Mouse (Mus musculus): Measurements from ENCODE around the gene Masp1.
A peak's percentile ranks its signal among the peaks of the same experiment; 100 is the strongest.

The Masp1 gene

GRCm38 (mm10) chr16:23458906-23459588, 61.6 kb downstream of the Masp1 start:
- DNase-seq (ENCODE audit: low spot score): no peak

- DNase-seq (ENCODE audit: low spot score): no peak
Measured at GRCm38 (mm10) chr16:23457338-23457737, 63.3 kb downstream of the Masp1 start.

- no peak for DNase-seq (ENCODE audit: low spot score)
Measured at GRCm38 (mm10) chr16:23456534-23456933, 64.1 kb downstream of the Masp1 start.

- no peak for DNase-seq (ENCODE audit: low spot score)
Measured at GRCm38 (mm10) chr16:23454376-23454775, 66.2 kb downstream of the Masp1 start.

- peak; percentile 45 for DNase-seq (ENCODE audit: low spot score)
Measured at GRCm38 (mm10) chr16:23452476-23452875, 68.1 kb downstream of the Masp1 start.

GRCm38 (mm10) chr16:23450816-23451215, 69.8 kb downstream of the Masp1 start:
- DNase-seq (ENCODE audit: low spot score): no peak

- no peak for DNase-seq (ENCODE audit: low spot score)
Measured at GRCm38 (mm10) chr16:23449946-23450345, 70.7 kb downstream of the Masp1 start.

- no peak for DNase-seq (ENCODE audit: low spot score)
Measured at GRCm38 (mm10) chr16:23444231-23444630, 76.4 kb downstream of the Masp1 start.

- no peak for DNase-seq (ENCODE audit: low spot score)
Measured at GRCm38 (mm10) chr16:23437404-23438166, 83.0 kb downstream of the Masp1 start.

- no peak for DNase-seq (ENCODE audit: low spot score)
Measured at GRCm38 (mm10) chr16:23429991-23430390, 90.6 kb downstream of the Masp1 start.

GRCm38 (mm10) chr16:23428647-23429319, 91.8 kb downstream of the Masp1 start, which contains the start of gene Rtp1:
TSS of gene Rtp1 (plus strand) at chr16:23429133.
- no peak for DNase-seq (ENCODE audit: low spot score)

- no peak for DNase-seq (ENCODE audit: low spot score)
Measured at GRCm38 (mm10) chr16:23427701-23428100, 92.9 kb downstream of the Masp1 start.

GRCm38 (mm10) chr16:23423825-23424224, 96.8 kb downstream of the Masp1 start:
- DNase-seq (ENCODE audit: low spot score): no peak

- no peak for DNase-seq (ENCODE audit: low spot score)
Measured at GRCm38 (mm10) chr16:23419565-23420085, 101.0 kb downstream of the Masp1 start.

GRCm38 (mm10) chr16:23417456-23418240, 103.0 kb downstream of the Masp1 start:
- DNase-seq (ENCODE audit: low spot score): no peak

- DNase-seq (ENCODE audit: low spot score): no peak
Measured at GRCm38 (mm10) chr16:23416657-23417293, 103.8 kb downstream of the Masp1 start.

- no peak for DNase-seq (ENCODE audit: low spot score)
Measured at GRCm38 (mm10) chr16:23416261-23416656, 104.4 kb downstream of the Masp1 start.

- no peak for DNase-seq (ENCODE audit: low spot score)
Measured at GRCm38 (mm10) chr16:23412930-23413329, 107.7 kb downstream of the Masp1 start.

GRCm38 (mm10) chr16:23403008-23403755, 117.4 kb downstream of the Masp1 start:
- DNase-seq (ENCODE audit: low spot score): peak; percentile 70

- DNase-seq (ENCODE audit: low spot score): no peak
Measured at GRCm38 (mm10) chr16:23401959-23402358, 118.7 kb downstream of the Masp1 start.

GRCm38 (mm10) chr16:23401463-23401862, 119.2 kb downstream of the Masp1 start:
- no peak for DNase-seq (ENCODE audit: low spot score)
